Mouse (Mus musculus) thymus, postnatal 10 days (tissue): ENCODE data around the gene Il17ra.

Source experiments
- DNase-seq, 2 experiments: peaks; one replicate each; pipeline ENCODE4 v3.0.0; 2021; ENCODE audit warnings: low spot score in 2 of 2

Gene Il17ra

DNA sequence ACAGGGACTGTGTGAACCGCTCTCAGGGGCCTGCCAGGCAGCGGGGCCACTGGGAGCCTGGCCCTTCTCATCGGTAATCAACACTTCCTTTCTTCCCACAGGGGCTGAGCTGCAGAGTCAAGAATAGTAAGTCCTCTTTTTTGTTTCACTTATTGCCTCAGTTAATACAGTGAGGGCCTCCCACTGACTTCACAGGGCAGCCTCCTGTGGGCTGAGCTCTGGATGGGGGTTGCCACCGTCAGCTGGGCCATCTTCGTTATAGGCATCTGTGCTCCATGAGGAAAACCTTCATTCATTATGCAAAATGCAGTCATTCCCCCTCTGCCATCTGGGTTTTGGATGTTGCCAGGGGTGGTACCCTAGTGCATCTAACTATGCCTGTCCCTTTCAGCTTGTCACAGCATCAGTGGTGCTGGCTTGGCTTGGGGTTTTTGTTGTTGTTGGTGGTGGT lies 9.0 kb downstream of the Il17ra start:
- DNase-seq, result no peak

DNA sequence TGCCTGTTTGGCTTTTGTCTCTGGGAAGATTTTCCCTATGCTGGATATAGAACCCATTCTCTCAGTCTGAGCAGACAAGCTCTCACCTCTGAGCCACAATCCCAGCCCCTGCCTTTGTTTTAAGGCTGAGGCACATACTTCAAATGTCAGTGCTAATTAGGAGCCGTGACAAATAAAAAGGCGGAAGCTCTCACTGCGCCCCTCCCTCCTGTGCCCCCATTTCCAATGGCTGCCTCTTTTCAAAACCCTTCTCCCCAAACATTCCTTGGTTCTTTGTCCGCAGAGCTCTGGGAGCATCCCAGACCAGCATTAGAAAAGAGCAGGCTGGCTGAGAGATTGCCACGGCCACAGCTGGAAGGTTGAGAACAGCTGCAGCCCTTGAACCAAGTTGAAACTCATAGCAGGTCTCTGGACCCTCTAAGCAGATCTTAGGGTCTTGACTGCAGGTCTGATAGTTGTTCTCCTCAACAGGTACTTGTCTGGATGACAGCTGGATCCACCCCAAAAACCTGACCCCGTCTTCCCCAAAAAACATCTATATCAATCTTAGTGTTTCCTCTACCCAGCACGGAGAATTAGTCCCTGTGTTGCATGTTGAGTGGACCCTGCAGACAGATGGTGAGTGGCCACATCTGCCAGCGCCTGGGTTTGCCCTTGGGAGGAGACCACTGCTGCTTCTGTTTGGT lies 9.6 kb downstream of the Il17ra start:
- DNase-seq, result no peak

DNA sequence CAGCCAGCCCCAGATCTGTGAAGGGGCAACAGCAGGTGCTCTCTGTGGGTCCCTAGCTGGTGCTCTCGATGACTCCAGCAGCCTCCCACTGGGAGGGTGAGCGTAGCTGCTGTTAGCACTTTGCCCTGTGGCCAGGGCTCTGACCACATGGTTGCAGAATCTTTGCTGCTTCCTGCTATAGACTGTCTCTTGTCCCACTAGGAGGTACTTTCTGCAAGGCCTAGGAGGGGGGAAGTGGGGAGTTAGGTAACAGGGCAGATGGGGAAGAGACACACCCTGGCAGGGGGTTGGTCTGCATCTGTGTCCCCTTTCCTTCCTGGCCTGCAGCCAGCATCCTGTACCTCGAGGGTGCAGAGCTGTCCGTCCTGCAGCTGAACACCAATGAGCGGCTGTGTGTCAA lies 10.4 kb downstream of the Il17ra start:
- DNase-seq, result no peak

DNA sequence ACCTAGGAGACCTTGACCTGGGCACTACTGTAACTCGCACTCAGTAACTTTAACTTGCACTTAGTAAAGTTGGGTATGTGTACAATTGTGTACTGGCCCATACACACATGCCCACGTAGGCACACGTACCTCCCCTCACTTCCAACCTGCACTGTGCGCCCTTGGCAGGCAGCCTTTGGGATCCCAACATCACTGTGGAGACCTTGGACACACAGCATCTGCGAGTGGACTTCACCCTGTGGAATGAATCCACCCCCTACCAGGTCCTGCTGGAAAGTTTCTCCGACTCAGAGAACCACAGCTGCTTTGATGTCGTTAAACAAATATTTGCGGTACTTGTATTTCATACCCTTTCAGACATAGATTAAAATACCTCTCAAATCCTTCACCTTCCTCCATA lies 12.2 kb downstream of the Il17ra start:
- DNase-seq, result no peak

DNA sequence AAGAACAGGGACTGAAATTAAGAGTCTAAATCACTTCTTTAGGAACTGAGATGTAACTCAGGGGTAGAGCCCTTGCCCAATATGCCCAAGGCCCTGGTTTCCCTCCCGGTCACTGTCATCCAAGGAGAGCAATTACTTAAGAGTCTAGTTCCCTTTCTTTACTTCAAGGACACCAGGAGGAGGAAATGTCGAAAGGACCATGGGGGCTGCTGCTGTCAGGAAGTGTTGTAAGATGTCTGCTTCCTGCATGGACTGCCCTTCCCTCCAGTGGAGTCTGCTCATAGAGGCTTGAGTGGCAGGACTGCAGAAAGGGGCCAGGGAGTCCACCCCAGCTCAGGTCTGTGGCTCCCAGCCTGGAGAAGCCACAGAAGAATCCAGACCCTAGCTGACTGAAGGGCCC lies 16.3 kb downstream of the Il17ra start:
- no peak for DNase-seq

DNA sequence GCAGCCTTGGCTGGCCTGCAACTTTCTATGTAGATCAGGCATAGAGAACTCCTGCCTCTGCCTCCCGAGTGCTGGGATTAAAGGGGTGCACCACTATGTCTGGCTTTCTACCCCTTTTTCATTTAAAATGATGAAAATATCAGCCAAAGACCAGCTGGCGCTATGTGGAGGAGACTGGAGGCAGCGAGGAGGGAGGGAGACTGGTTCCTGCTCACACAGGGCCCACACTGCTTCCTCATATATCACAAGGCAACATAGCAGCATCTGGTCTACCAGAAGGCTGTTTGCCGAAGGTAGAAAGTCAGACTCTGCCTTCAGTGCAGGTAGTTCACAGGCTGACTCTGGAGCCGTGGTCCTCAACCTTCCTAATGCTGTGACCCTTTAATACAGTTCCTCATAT lies 17.3 kb downstream of the Il17ra start:
- no peak for DNase-seq

DNA sequence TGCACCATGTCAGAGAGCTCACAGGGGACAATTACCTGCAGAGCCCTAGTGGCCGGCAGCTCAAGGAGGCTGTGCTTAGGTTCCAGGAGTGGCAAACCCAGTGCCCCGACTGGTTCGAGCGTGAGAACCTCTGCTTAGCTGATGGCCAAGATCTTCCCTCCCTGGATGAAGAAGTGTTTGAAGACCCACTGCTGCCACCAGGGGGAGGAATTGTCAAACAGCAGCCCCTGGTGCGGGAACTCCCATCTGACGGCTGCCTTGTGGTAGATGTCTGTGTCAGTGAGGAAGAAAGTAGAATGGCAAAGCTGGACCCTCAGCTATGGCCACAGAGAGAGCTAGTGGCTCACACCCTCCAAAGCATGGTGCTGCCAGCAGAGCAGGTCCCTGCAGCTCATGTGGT lies 18.5 kb downstream of the Il17ra start:
- peak in 1 of 2 experiments; percentile 54 for DNase-seq

DNA sequence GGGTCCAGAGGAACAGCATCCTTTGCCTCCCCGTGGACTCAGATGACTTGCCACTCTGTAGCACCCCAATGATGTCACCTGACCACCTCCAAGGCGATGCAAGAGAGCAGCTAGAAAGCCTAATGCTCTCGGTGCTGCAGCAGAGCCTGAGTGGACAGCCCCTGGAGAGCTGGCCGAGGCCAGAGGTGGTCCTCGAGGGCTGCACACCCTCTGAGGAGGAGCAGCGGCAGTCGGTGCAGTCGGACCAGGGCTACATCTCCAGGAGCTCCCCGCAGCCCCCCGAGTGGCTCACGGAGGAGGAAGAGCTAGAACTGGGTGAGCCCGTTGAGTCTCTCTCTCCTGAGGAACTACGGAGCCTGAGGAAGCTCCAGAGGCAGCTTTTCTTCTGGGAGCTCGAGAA lies 19.0 kb downstream of the Il17ra start:
- no peak for DNase-seq

DNA sequence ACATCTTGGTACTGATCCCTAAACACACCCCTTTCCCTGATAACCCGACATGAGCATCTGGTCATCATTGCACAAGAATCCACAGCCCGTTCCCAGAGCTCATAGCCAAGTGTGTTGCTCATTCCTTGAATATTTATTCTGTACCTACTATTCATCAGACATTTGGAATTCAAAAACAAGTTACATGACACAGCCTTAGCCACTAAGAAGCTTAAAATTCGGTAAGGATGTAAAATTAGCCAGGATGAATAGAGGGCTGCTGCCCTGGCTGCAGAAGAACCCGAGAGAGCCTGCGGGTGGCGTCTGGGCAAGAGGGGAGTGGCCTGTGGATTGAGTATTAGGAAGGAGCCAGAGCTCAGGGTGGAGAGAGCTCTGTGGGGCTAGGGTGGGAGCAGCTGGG lies 19.7 kb downstream of the Il17ra start:
- no peak for DNase-seq

DNA sequence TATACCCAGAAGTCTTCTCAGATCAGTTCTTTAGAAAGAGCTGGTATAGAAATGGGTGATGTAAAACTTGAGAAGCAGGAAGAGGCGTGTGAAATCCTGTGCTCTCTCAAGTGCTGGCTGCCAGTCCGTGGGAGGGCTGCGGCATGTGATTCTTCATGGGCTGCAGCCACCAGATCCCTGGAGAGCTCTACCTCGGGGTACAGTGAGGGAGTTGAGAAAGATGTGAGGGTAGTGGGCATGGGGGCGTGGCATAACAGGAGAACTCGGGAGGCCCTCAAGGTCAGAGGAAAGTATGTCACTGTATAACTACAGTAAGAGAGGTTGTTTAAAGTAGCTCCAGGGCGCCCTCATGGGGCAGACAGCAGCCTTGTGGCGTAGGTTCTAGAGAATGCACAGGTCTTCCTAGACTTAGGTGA lies 20.2 kb downstream of the Il17ra start:
- DNase-seq, result peak; percentile 49 to 68

DNA sequence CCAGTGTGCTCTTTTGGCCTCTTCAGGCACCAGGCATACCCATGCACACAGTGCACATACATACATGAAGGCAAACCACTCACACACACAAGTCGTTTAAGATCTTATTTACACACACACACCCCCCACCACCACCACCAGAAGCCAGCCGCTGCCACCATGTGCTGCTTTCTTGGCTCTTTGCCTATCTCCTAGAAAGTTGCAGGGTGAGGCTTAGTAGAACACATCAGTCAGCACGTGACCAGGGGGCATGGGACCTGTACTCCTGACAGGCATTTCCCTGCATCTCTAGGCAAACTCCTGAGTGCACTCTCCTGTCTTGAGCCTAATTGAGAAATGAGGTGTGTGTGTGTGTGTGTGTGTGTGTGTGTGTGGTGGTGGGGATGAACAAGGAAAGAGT lies 22.0 kb downstream of the Il17ra start:
- no peak for DNase-seq

DNA sequence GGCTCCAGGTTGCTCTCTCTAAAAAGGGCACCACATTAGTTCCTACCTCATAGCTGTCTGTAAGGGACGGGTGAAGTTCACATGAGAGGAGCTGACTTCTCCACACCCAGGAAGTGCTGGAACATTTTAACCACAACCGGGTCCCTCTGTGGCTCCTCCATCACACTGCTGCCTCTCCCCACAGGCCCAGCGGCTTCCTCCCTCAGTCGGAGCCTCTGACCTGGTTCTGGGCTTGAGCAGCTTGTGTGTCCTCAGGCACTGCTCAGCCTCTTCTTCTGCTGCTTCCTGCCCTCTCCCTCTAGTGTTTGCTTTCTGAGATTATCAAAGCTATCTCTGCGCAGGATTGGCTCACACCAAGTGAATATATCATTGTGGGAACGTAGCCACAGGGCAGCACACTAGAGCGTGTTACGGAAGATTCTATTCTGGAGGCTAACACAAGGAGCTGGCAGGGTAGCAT lies 23.0 kb downstream of the Il17ra start:
- peak; percentile 59 to 62 for DNase-seq

DNA sequence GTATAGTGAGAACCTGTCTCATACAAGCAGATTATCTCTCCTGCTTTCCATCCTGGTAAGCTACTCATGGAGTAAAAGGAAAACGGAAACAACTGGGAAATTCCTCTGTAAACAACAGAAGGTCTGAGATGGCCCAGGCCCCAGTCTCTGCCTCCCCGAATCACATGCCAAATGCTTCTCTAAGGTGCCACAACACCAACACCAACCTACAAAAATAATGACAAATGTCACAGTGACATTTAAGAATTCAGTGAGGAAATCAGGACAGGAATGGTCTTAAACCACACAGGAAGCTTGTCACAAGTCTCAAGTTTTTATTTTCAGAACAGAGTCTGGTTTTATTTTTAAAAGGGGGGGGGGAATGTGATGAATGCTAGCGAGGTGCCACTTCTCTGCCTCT lies 25.6 kb downstream of the Il17ra start:
- DNase-seq, result no peak

DNA sequence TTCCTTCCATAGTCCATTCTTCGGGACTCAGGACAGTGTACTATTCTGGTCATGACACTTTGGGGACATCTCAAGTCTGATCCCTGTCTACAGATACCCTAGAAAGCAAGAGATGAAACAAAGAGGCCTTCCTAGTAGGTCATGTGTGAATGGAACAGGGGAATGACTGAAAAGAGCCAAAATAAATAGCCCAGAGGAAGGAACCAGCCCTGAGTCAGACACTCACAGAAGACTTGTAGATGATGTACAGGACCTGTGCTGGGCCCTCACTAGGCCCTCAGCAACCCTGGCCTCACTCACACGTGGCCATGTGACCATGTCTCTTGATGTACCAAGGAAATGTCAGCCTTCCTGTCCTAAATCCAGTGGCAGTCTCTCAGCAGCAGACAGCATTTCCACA lies 26.4 kb downstream of the Il17ra start:
- DNase-seq, result no peak

DNA sequence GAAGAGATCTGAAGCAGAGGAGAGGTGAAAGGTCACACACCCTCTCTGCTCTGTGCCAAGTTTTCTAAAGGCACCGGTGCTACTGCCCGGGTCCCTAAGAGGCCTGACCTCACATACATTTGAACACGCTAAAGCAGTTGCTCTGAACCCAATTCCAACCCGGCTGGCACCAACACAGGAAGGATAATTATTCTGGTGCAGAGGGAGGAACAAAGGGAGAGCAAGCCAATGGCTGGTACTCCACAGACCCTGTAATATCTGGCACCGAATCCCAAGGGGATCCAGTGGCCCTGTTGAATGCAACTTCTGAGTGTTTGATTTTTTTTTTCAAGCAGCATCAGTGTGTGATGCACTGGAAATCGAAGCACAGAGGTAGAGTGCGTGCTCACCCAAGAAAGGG lies 28.0 kb downstream of the Il17ra start:
- DNase-seq, result no peak

DNA sequence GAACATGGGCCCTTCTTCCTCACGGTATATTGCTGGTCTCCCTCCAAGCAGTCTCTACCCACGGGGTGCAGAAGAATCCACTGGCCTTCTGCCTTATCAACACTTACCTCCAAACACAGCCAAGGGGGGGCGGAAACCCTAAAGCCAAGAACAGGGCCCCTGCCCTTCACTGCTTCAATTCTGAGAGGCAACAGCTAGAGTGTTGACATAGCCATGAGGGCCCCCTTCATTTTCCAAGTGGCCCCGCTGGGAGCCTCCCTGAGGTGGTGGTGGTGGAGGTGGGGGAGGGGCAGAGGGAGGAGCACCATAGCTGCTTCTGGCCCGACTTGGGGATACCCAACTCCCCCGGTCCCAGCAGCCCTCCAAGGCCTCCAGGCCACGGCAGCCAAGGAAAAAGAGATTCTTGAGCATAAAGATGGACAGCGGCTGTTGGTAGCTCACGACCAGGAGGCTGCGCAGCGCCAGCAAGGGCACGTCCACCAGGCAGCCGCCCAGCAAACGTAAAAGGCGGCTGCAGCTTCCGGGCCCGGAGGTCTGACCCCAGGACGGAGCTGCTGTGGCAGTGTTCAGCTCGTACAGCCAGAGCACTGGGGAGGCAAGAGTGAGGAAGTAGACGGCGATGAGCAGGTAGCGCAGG lies 28.9 kb downstream of the Il17ra start:
- no peak for DNase-seq

DNA sequence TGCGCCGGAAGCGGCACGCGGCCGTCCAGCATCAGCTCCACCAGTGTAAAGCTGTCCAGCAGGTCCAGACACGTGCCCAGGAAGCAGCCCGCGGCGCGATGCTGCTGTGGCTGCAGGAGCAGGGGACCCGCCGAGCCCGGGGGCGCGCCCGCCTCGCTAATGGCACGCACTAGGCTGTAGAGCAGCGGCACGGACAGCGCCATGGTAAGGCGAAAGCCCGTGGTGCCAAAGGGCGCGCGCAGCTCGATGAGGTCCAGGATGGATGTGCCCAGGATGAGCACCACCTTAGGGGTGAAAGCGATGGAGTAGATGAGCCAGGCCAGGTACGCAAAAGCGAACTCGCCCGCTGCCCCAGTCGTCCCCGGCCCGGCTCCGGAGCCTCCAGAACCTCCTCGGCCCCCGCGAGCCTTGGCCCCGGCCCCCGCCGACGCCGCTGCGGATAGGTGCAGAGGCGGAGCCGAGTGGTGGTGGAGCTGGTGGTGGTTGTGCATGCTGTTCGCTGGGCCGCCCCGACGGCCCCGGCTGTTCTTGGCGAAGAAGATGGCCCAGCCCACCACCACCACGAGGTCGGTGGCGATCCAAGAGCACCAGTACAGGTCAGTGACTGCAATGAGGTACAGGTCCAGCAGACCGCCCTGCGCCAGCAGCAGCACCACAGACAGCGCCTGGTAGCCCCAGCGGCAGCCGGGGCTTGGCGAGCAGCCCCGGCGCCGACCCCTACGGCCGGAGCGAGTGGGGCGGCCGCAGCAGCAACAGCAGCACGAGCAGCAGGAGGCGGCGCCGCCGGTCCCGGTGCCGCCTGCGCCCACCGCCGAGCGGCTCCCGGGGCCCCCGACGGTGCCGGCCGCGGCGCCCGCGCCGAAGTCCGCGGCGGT lies 29.7 kb downstream of the Il17ra start:
- no peak for DNase-seq

DNA sequence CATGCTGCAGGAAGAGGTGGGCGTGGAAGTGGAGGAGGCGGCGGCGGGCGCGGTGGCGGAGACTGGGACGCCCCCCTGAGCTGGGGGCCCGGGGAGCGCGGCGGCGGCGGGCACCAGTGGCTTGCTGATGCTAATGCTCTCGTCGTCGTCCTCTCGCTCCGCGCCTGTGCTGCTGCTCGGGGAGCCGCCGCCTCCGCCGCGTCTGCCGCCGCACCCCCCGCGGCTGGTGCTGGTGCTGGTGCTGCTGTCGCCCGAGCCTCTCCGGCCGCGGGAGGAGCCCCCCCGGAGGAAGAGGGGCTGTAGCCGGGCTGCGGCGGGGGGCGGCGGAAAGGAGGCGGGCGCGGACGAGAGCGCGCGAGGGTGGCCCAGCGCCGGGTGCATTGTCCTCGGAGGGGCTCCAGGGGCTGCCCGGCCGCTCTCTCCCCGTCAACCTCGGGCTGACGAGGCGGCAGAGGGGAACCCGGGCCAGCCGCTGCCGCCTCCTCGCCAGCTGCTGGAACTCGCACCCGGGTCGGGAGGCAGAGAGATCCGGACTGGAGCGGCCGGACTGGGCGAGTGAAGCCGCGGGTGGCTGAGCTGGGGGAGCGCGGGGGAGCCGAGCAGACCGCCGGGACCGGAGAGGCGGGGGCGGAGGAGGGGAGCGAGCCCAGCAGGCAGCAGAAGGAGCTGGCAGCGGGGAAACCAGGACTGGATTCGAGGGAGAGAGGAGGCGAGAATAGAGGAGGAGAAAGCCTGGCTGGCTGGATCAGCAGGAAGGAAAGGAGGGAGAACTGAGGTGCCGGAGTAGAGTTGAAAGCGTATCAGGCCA lies 30.5 kb downstream of the Il17ra start, which contains the start of gene Tmem121b:
Gene Tmem121b, minus strand, starts transcription at position 434 of the 808 bp plus-strand sequence.
- DNase-seq, result peak in 1 of 2 experiments; percentile 30

DNA sequence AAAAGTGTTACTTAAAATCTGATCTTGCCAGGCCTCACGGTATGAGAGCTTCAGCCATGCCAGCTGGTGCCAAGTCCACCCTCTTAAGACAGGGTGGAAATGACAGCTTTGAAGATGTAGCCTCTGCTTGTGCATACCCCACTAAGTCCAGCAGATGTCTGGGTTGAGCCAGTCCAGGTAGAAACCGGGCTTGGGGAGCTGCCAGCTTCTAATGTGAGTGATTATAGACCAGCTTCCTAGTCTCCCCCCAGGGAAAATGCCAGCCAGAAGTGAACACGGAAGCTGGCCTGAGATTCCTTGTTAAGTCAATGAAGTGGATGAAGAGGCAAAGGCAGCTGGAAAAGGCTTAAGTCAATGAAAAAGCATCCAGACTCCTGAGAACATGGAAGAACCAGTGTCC lies 33.5 kb downstream of the Il17ra start:
- DNase-seq, result no peak

DNA sequence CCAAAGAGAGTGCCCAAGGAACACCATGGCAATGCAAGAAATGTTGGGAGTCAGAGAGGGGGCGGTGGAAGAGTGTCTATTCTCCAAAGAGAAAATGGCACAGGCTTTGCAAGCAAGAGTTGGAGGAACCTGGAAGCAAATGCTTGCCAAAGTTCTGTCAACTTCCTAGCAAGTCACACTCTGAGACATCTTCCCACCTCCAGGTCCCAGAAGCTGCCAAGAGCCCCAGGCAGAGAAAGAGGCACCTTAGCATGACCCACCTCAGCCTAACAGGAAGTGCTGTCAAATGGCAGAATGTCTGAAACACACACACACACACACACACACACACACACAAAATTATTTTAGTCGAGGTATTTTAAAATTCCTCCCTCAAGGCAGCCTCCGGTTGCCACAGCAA lies 41.0 kb downstream of the Il17ra start:
- no peak for DNase-seq

DNA sequence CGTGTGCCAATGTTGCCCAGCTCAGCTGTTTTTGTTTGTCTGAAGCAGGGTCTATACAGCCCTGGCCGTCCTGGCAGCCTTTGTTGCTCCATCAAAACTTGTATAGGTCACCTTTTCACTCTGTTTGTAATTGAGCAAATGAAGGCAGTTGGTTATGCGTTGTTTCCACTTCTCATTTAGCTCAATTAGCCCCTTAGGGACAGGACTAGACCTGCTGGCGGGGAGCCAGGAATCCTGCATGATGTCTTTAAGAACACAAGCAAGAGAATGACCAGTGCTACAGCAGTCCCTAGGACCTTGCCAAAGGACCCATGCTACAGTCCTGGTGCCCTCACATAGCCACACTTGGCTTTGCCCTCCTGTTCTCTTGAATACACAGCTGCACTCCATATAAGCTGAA lies 42.5 kb downstream of the Il17ra start:
- no peak for DNase-seq

DNA sequence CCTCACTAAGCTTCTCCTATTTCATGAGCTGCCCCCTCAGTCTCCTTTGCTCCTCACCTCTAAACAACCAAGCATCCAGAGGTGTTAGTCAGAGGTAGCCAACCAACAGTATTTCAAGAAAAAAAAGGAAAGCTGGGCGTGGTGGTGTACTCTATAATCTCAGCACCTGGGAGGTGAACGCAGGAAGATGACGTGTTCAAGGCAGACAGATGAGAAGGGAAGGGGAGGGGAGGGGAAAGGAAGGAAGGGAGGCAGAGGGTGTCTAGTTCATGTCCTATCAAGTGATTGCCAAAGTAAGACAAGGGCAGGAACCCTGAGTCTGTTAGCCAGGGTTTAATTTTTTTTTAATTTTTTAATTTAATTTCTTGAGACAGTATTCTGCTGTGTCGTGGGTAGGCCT lies 45.6 kb downstream of the Il17ra start:
- DNase-seq, result no peak
